Mouse (Mus musculus): ENCODE data around the gene Sfrp5. TPM values are rescaled to one million over a fixed set of nuclear protein-coding genes. Genes with fewer than 3 reads are reported as not detected.

Gene Sfrp5
- total and polyA plus RNA-seq, 2 experiments from 2014 or later, result 2.8 to 3.8 TPM

DNA sequence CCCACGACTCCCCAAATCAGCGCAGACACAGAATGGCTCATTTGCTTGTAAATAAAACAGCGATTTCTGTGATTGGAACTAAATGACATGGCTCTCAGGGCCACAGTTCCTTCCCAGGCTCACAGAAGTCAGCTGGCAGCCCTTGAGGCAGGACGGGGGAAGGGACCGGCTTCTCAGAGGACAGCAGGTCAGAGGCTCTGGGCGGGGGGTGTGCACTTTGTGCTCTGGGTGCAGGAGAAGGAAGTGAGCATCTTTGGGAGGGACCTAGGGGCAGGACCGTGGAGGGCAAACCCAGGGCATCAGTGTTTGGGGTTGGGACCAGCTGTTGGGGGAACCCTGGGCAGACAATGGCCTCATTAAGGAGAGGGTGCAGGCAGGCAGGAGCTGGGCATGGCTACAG is 7.4 kb upstream of the Sfrp5 start:
- Histone ChIP-seq H3K9me3 (ENCODE audit: low read length) (no peaks in the 10 kb centered on the region), H3K4me3 (ENCODE audit: low read depth, low read length) (no peak overlapping the region), H3K27me3 (ENCODE audit: insufficient read depth, low read length) (no peaks in the 10 kb centered on the region), H3K36me3 (ENCODE audit: insufficient read depth, low read length) (no peaks in the 10 kb centered on the region), H3K4me2 (ENCODE audit: low read depth, low read length, poor library complexity, severe bottlenecking) (no peak overlapping the region), H3K9ac (replicated peaks; ENCODE audit: low read length, poor library complexity, severe bottlenecking) (no peak overlapping the region), H3K4me1 (ENCODE audit: insufficient read depth, low read length) (no peaks in the 10 kb centered on the region), H3K27ac (ENCODE audit: low read depth, low read length) (no peak overlapping the region)
- ATAC-seq (ENCODE audit: low FRiP score) (no peak; the same call in 1 of the 2 replicates), DNase-seq (ENCODE audit: low spot score) (no peak)
- WGBS, result 60% methylated on average over 7 of the region's 7 CpGs
- TF ChIP-seq CTCF (IDR thresholded peaks at IDR 0.05), result no peak

GRCm38 (mm10) chr19:42205201-42205600 is 3.1 kb upstream of the Sfrp5 start:
- DNase-seq (ENCODE audit: low spot score) (no peak), ATAC-seq (ENCODE audit: low FRiP score) (no peak)
- H3K9ac ChIP-seq (replicated peaks; ENCODE audit: low read length, poor library complexity, severe bottlenecking), result no peak overlapping the region
- no peak overlapping the region for H3K27ac ChIP-seq (ENCODE audit: low read depth, low read length)
- no peak overlapping the region for H3K4me3 ChIP-seq (ENCODE audit: low read depth, low read length)
- H3K9me3 ChIP-seq (ENCODE audit: low read length), result no peaks in the 10 kb centered on the region
- peaks cover 38% of the 10 kb centered on the region for H3K27me3 ChIP-seq (ENCODE audit: insufficient read depth, low read length)
- WGBS, result 84% methylated on average over 8 of the region's 8 CpGs
- H3K4me1 ChIP-seq (ENCODE audit: insufficient read depth, low read length), result no peaks in the 10 kb centered on the region
- no peak for TF ChIP-seq CTCF (IDR thresholded peaks at IDR 0.05)
- H3K36me3 ChIP-seq (ENCODE audit: insufficient read depth, low read length), result no peaks in the 10 kb centered on the region
- no peak overlapping the region for H3K4me2 ChIP-seq (ENCODE audit: low read depth, low read length, poor library complexity, severe bottlenecking)

DNA sequence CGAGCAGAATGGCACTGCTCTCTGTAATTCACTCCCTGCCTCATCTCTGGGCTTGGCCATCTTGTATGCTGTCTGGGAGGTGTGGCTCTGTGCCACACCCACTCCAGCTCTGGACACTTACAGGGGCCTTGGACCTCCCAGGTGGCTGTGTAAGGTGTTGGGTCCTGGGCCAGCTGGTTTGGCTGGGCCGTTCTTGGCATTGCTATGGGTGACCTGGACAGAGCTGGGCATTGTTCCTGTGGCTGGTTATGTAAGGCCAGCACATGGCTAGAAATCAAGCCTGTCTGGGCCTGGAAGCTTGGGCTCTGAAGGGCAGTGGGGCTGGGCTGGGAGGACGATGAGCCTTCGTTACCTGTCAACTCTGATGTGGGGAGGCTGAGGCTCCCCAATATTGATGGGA is 2.3 kb upstream of the Sfrp5 start:
- Histone ChIP-seq H3K36me3 (ENCODE audit: insufficient read depth, low read length) (no peaks in the 10 kb centered on the region), H3K4me1 (ENCODE audit: insufficient read depth, low read length) (no peaks in the 10 kb centered on the region), H3K4me2 (ENCODE audit: low read depth, low read length, poor library complexity, severe bottlenecking) (no peak overlapping the region), H3K27ac (ENCODE audit: low read depth, low read length) (no peak overlapping the region), H3K9me3 (ENCODE audit: low read length) (no peaks in the 10 kb centered on the region), H3K9ac (replicated peaks; ENCODE audit: low read length, poor library complexity, severe bottlenecking) (no peak overlapping the region), H3K27me3 (ENCODE audit: insufficient read depth, low read length) (peaks cover 47% of the 10 kb centered on the region), H3K4me3 (ENCODE audit: low read depth, low read length) (no peak overlapping the region)
- TF ChIP-seq CTCF (IDR thresholded peaks at IDR 0.05), result no peak
- WGBS, result 88% methylated on average over 4 of the region's 4 CpGs
- DNase-seq (ENCODE audit: low spot score), result no peak
- ATAC-seq (ENCODE audit: low FRiP score), result no peak

DNA sequence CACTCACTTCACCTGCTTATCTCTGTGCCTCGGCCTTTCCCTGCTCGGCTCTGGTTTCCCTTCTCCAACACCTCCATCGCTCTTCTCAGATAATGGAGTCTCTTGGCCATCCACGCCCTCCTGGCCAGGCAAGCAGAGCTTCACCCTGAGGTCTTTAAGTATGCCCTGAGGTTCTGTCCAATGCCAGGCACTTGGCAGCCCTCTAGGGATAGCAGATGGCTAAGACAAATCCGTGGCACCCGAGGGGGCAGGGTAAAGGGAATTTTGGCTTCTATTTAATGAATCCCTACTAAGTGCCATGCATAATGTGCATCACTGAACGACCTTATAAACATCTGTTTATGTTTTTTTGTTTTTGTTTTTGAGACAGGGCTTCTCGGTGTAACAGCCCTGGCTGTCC is 415 bp upstream of the Sfrp5 start:
- Histone ChIP-seq H3K4me2 (ENCODE audit: low read depth, low read length, poor library complexity, severe bottlenecking) (no peak overlapping the region; the same call in 1 of the 2 replicates), H3K4me3 (ENCODE audit: low read depth, low read length) (no peak overlapping the region), H3K9me3 (ENCODE audit: low read length) (no peaks in the 10 kb centered on the region), H3K4me1 (ENCODE audit: insufficient read depth, low read length) (no peaks in the 10 kb centered on the region), H3K36me3 (ENCODE audit: insufficient read depth, low read length) (no peaks in the 10 kb centered on the region), H3K9ac (replicated peaks; ENCODE audit: low read length, poor library complexity, severe bottlenecking) (no peak overlapping the region), H3K27ac (ENCODE audit: low read depth, low read length) (no peak overlapping the region), H3K27me3 (ENCODE audit: insufficient read depth, low read length) (peaks cover 57% of the 10 kb centered on the region)
- TF ChIP-seq CTCF (IDR thresholded peaks at IDR 0.05), result no peak
- DNase-seq (ENCODE audit: low spot score) (no peak), ATAC-seq (ENCODE audit: low FRiP score) (no peak)
- WGBS, result 39% methylated on average over 8 of the region's 8 CpGs

DNA sequence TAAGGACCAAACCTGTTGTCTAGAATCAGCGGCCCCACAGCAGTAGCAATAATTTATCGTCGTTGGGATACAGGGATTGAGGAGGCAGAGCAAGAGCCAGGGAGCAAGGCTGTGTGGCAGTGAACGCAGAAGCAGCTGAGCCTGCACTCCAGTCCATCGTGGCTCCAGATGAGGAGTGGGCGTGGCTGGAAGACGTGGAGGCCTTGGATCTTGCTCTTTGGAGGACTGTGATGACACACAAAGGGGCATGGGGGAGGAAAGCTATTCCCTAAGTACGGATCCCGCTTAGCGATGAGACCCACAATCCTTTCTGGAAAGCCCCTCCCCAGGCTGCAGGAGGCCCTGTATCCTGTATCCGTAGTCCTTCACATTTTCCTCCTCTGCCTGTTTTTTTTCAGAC is 4.0 kb downstream of the Sfrp5 start:
- Histone ChIP-seq H3K4me1 (ENCODE audit: insufficient read depth, low read length) (no peaks in the 10 kb centered on the region), H3K27ac (ENCODE audit: low read depth, low read length) (no peak overlapping the region), H3K36me3 (ENCODE audit: insufficient read depth, low read length) (0 out of 2 replicates have a peak, but pooled peaks cover 3% of the 10 kb centered on the region), H3K4me2 (ENCODE audit: low read depth, low read length, poor library complexity, severe bottlenecking) (no peak overlapping the region), H3K27me3 (ENCODE audit: insufficient read depth, low read length) (peaks cover 46% of the 10 kb centered on the region), H3K9ac (replicated peaks; ENCODE audit: low read length, poor library complexity, severe bottlenecking) (no peak overlapping the region), H3K4me3 (ENCODE audit: low read depth, low read length) (no peak overlapping the region), H3K9me3 (ENCODE audit: low read length) (no peaks in the 10 kb centered on the region)
- TF ChIP-seq CTCF (IDR thresholded peaks at IDR 0.05), result no peak
- 44% methylated on average over 11 of the region's 11 CpGs for WGBS
- DNase-seq (ENCODE audit: low spot score) (no peak), ATAC-seq (ENCODE audit: low FRiP score) (no peak)

DNA sequence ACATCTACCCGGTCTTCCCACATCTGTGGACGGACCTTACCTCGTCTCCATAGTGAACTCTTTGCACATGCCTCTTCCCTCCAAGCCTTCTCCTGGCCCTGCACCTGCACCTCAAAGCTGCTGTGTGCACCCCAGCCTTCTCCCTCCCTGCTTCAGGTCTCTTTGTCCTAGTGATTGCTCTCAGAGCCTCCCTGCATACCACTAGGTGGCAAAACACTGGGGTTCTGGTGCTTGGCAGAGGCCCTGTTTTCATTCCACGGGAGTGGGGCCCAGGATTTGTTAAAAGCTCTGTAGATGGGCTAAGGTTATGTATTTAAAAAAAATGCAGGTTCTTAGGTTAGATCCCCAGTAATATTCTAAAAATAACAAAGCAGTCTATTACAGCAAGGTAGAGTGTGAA is 5.0 kb downstream of the Sfrp5 start:
- Histone ChIP-seq H3K4me2 (ENCODE audit: low read depth, low read length, poor library complexity, severe bottlenecking) (no peak overlapping the region), H3K4me1 (ENCODE audit: insufficient read depth, low read length) (no peaks in the 10 kb centered on the region), H3K9ac (replicated peaks; ENCODE audit: low read length, poor library complexity, severe bottlenecking) (no peak overlapping the region), H3K4me3 (ENCODE audit: low read depth, low read length) (no peak overlapping the region), H3K27ac (ENCODE audit: low read depth, low read length) (no peak overlapping the region), H3K9me3 (ENCODE audit: low read length) (no peaks in the 10 kb centered on the region), H3K27me3 (ENCODE audit: insufficient read depth, low read length) (peaks cover 37% of the 10 kb centered on the region), H3K36me3 (ENCODE audit: insufficient read depth, low read length) (peaks cover 3% of the 10 kb centered on the region; the same call in 1 of the 2 replicates)
- peak; percentile 32 for DNase-seq (ENCODE audit: low spot score)
- 66% methylated on average over 4 of the region's 4 CpGs for WGBS
- TF ChIP-seq CTCF (IDR thresholded peaks at IDR 0.05), result peak; percentile 71
- ATAC-seq (ENCODE audit: low FRiP score), result no peak
